Mouse (Mus musculus) B cell, adult 2 months (primary cell): ENCODE results near the gene Cdc42se1.

Experiments used
- DNase-seq, 2 experiments: peaks; one replicate each; pipeline ENCODE4 v3.0.0; 2022

Gene Cdc42se1

GRCm38 (mm10) chr3:95285390-95285789 is 56.9 kb downstream of the Cdc42se1 start:
- no peak for DNase-seq
